Mouse (Mus musculus) gastrocnemius, postnatal 25 days (tissue): ENCODE data around the gene Cmtm6. TPM values are rescaled to one million over a fixed set of nuclear protein-coding genes. Genes with fewer than 3 reads are reported as not detected.

ENCODE experiments used
- DNase-seq: peaks from one replicate; pipeline ENCODE4 v3.0.0; 2022
- total RNA-seq, 2 experiments: library from RNA; stranded (reverse); gene quantifications; 1 replicate in 1 of 2; 2 replicates in 1 of 2; pipeline ENCODE4 v1.2.3; 2021

Gene Cmtm6
- total RNA-seq, 2 experiments from 2014 or later: 7.9 to 8.1 TPM

DNA sequence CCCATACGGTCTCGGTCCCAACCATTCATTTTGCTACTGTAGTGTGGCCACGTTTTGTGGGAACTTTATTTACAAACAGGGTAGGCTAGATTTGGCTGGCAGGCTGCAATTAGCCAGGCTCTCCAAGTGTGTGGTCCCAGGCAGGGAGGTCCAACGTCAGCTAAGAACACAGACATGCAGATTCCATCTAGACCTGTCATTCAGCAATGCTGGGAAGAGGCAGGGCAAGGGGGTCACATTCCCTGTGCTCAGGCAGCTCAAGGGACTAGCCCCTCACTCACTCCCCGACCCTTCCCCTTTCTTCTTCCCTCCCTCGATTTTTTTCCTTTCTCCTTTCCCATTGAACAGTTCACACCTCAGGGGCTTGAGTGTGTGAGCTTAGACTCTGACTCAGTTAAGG, 67.9 kb downstream of the Cmtm6 start:
- no peak for DNase-seq

Other genes with a start within 250 kb of the Cmtm6 start
- not detected for gene Ccr4, start 226.2 kb upstream of the Cmtm6 start, total RNA-seq
- gene C130032M10Rik, start 215.4 kb upstream of the Cmtm6 start, total RNA-seq: not detected
- gene Trim71, start 166.7 kb upstream of the Cmtm6 start, total RNA-seq: not detected
- 10 to 100 TPM; 13.5 to 14.4 TPM for gene Cnot10, start 90.9 kb upstream of the Cmtm6 start, total RNA-seq
- 10 to 100 TPM; 29.3 to 32.0 TPM for gene Dync1li1, start 42.3 kb upstream of the Cmtm6 start, total RNA-seq
- gene Cmtm7, start 50.7 kb downstream of the Cmtm6 start, total RNA-seq: 1 to 10 TPM; 4.2 to 5.8 TPM
- gene Cmtm8, start 113.0 kb downstream of the Cmtm6 start, total RNA-seq: 1 to 10 TPM; 1.9 to 2.2 TPM
- 10 to 100 TPM; 17.6 to 18.4 TPM for gene Gpd1l, start 202.9 kb downstream of the Cmtm6 start, total RNA-seq
- 1 to 10 TPM; 3.2 to 3.6 TPM for gene Osbpl10, start 247.5 kb downstream of the Cmtm6 start, total RNA-seq